Mouse (Mus musculus) retina, embryonic 14.5 days (tissue): ENCODE results near the gene Naglu.
"Not testable (repeated sequence)": the region's sequence is repeated elsewhere in the genome, so short reads cannot be mapped to it uniquely, and the experiment has no call there.

ENCODE experiments used
- DNase-seq: peaks from one replicate; pipeline ENCODE4 v3.0.0-alpha.2; 2015; ENCODE audit warnings: low spot score

Naglu gene

DNA sequence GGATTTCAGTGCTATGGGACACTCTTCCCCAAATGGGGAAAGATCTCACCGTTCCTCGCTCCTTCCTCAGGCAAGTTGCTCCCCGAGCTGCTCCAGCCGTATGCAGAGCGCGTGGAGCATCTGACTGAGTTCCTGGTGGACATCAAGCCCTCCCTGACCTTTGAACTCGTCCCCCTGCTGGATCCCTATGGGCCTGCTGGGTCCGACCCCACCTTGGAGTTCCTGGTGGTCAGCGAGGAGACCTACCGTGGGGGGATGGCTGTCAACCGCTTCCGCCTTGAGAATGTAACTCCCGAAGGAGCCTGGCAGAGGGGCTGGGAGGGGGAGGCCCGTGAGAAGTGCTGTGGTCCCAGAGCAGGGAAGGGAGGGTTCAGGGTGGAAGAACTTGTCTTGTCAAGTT lies 14.4 kb downstream of the Naglu start:
- DNase-seq = no peak

GRCm38 (mm10) chr11:101084811-101085210 lies 15.0 kb downstream of the Naglu start:
- DNase-seq = no peak

- DNase-seq = no peak
Measured at GRCm38 (mm10) chr11:101085617-101086322, 16.0 kb downstream of the Naglu start.

DNA sequence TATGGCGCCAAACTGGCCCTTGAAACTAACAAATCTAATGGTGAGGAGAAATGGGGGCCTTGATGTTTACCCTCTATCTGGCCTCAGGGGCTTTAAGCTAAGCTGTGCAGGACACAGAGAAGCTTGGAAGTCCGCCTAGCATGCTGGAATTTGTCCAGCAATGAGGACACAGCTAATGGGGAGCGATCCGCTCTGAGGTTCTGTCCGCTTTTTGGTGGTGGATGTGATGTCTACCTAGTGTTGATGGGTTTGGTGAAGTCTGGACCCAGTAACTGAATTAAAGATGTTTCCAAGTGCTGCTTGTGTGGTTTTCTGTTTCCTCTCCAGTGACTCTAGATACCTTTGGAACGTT lies 16.5 kb downstream of the Naglu start:
- DNase-seq = no peak

- peak; percentile 95 for DNase-seq
Measured at GRCm38 (mm10) chr11:101086756-101087681, 17.2 kb downstream of the Naglu start, which contains the start of gene Mlx. Gene Mlx (plus strand): TSS chr11:101087277.

DNA sequence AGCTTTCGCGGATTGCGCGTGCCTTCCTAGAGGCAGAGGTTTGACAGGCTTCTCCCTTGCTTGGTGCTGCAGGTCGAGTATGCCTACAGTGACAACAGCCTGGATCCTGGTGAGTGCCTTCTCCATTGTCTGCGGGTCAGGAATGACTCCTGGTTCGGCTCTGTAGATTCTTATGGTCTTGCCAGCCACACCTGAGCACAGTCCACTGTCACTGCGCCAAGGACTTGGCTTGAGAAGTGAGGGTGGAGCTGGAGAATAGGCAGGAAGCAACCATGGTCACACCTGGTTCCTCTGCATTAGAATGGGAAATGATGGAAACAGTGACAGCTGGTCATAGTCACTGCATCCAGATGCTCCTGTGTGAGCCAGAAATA lies 17.9 kb downstream of the Naglu start:
- DNase-seq = no peak

DNA sequence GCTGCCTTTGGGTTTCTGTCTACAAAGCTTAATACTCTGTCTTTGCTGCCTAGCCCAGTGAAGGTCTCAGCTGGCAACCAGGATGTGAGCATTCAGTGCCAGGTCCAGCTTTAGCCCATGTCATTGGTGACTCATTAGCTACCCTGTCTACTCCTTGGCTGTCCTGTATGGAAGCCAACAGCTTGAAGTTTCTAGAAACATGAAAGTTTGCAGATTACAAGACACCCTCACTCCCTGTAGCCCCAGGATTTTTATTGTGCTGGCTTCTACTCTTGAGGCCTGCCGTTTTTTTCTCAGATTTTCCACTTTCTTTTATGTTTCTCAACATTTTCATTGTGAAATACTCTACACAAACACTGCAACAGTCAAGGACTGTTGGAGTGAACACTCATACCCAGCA lies 20.1 kb downstream of the Naglu start:
- no peak for DNase-seq

- no peak for DNase-seq
Measured at GRCm38 (mm10) chr11:101094930-101095313, 25.1 kb downstream of the Naglu start.

DNA sequence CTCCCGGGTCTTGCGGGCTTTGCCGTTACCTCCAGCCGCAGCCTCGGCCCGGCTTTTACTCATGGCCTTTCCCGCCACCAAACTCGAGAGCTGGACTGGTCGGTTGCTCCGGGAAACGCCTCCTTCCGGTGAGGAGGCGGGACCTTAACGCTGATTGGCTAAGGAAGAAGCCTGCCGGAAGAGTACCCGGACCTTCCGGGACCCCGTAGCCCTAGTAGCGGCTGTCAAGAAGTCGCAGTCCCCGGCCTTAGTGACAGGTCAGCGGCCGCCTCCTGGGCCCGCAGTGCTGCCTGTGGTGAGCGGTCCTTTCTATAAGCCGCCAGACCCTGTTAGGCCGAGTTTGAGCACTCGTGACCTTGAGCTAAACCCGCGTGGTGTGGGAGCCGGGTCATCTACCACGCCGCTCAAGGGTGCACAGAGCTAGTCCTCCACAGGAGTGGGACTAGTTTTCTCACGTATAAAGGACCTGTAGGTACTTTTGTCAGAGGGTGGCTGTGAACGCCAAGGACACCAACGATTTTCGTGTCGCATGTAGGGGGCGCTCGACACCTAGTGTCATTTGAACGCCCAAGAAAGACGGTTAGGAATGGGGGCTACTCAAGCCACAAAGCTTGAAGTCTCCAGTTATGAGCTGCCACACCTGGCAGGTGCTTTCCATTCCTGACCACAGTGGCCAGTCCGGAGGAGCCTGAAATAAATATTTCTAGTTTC lies 25.7 kb downstream of the Naglu start, which contains the start of gene Psmc3ip:
Gene Psmc3ip, minus strand, starts transcription at position 123 of the 711 bp plus-strand sequence.
- peak; percentile 97 for DNase-seq

DNA sequence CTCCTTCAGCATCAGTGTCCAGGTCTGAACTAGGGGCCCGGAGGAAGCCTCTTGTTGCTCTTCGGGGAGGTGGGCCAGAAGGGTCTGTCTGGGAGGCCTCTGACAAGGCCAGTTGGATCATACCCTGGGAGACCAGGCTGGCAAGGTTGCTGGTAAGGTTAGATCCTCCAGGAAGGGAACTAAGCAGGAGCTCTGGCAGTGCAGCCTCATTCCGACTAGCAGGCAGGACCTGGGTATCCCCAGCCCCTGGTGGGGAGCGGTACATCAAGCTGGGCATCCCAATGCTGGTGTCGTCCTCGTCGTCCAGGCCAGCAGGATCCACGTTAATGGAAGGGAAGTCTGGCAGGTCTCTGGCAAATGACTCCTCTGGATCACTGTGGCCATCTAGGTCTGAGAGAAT lies 28.4 kb downstream of the Naglu start:
- no peak for DNase-seq

DNA sequence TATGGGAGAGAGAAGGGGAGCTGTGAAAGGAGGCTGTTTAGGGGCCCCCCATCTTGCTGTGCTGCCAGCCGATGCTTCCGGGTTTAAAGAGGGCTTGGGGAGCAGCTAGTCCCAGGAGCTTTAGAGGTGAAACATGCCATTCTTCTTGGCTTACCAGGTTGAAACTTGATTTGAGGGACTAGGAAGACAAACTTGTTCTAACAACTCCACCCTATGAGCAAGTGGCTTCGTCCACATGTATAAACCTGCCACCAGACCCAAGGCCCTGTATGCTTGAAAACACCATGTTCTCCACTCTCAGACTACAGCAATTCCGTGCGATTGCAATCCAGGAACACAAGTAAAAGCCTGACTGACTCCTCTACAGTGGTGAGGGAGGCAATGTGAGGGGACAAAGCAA lies 33.2 kb downstream of the Naglu start:
- no peak for DNase-seq

DNA sequence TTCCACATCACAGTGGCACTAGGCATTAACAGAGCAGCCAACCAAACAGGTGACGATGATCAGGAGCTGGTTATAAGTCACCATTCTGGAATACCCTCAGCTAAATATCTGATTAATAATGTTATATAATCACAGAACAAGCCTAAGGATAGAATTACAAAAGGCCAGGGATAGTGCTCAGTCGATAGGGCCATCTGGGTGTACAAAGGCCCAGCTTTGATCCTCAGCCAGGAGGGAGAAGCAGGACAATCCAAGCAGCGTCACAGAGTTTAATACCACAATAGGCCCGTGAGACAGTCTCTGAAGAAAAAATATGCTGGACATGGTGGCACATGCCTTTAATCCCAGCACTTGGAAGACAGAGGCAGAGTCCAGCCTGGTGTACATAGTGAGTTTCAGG lies 39.5 kb downstream of the Naglu start:
- no peak for DNase-seq

DNA sequence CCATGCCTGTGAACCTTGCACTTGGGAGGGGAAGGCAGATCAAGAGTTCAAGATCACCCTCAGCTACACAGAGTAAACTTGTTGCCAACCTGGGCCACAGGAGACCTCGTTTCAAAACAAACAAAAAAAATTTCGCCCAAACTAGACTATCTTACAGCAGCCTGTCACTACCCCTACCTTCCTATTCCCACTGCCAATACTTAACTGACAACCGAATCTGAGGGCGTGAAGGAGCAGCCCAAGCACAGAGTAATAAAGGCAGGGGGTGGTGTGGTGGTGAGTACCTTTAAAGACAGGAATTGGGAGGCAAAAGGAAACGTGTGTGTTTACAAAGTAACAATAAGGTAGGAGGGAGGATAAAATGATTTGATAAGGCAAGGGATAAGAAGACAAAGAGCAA lies 40.9 kb downstream of the Naglu start:
- DNase-seq = no peak

DNA sequence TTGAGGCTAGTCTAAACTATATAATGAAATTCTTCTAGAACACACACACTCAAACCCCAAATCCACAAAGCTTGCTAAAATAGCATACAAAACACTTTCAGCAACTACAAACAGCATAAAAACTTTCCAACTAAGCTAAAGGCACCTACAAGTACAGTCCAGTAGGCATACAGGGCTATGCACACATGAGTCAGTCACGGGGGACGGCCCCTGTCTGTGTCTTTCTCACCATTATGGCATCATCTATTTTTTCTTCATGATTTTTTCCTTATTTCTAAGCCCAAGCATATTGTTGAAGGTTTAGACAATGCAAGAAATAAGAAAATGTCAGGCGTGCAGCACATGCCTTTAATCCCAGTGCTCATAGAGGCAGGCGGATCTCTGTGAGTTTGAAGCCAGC lies 41.4 kb downstream of the Naglu start:
- no peak for DNase-seq

DNA sequence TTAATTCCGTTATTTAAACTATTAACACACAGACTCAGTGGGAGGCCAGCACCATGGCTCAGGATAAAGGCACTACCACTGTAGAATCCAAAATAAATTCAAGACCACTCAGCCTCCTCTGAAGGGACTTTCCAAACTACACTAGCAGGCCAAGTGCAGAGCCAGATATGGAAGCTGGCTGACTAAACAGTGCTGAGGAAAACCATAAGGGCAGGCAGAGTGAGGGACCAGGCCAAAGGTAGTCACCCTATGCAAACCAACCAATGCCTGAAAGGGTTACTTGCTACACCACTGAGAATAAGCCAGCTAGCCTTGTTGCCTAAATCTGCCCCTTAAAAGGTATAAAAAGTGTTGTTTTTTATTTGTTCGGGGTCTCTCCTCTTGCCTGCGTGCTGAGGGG lies 42.4 kb downstream of the Naglu start:
- no peak for DNase-seq

DNA sequence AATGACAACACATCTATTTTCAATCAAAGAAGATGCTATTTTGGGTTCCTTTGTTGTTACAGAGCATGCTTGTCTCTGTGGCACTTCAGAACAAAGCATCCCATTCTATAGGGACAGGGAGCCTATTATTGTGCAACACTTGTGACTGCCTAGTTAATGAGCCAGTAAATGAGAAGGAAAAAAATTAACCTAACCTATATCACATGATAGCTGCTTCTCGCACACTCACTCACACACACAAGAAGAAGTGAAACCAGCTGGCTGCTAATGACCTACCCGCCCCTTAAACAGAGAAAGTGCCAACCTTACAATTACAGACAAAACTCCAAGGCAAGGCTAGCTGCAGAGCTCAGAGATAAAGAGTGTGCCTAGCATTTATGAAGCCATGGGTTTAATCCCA lies 45.8 kb downstream of the Naglu start:
- DNase-seq = no peak

- no peak for DNase-seq
Measured at GRCm38 (mm10) chr11:101118105-101118504, 48.3 kb downstream of the Naglu start.

DNA sequence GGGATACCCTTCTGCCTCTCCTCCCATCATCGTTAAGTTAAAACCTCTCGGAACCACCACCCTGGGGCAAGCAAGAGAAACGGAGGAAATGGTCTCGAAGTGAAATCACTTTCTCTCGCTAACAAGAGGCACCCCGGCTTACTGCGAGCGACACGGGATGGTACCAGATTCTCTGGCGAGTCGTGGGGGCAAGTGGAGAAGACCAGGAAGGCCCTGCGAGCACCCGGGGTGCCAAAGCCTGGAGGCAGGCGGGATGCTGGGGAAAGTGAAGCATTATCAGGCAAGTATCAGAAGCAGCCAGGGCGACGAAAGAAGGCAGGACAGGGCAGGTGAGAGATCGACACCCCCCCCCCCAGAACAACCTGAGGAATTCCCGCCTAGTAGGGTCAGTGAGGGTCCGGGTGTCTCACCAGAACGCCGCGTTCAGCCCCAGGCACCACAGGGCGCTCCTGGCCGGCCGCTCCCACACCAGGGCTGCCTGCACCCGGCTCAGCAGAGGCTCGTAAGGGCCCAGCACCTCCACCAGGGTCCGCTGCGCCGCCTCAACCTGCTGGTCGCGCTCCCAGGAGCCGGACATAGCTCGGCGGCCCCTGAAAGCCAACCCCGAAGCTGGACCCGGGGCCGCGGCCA lies 49.4 kb downstream of the Naglu start:
- DNase-seq = no peak

DNA sequence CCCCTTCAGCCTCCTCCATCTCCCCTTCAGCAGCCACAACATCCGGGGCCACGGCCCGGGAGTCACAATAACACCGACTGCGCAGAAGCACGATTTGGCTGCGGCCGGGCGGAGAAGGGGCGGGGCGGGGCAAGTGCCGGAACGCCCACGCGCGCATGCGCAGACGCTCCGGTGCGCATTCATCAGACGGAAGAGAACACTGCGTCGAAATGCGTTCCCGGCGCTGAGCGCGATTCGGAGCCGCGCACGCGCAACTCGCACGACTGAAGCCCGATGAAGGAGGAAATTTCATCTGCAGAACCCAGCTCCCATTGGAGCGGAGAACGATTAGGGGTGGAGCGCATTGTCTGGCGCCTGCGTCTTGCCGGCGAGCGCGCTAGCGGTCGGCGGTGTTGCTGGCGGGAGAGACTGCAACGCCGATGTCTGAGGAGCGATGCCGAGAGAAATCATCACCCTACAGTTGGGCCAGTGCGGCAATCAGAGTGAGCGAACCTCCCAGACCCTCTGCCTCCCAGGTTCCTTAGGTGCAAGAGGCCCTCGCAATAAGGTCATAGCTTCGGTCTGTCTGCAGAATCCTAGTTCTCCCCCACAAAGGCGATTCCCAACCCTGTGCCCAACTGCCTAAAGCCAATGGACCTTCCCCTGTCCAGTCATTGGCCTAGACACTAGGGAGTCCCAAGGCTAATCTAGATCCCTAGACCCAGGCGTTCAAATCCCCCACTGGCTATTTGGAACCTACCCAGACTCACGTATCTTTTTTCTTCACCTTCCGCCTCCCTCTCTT lies 50.1 kb downstream of the Naglu start, which contains the start of the genes Retreg3 and Tubg1:
Gene Retreg3, minus strand, starts transcription at position 133 of the 784 bp plus-strand sequence.
Gene Tubg1, plus strand, starts transcription at position 178 of the 784 bp plus-strand sequence.
- peak; percentile 100 for DNase-seq

- DNase-seq = peak; percentile 37
Measured at GRCm38 (mm10) chr11:101120545-101121188, 50.9 kb downstream of the Naglu start.

GRCm38 (mm10) chr11:101124494-101124893 lies 54.7 kb downstream of the Naglu start:
- not testable (repeated sequence) for DNase-seq
